Mouse (Mus musculus) midbrain, embryonic 16.5 days (tissue): Measurements from ENCODE around the gene Mrps14. TPM values are rescaled to one million over a fixed set of nuclear protein-coding genes. Genes with fewer than 3 reads are reported as not detected.

Experiments used
- ATAC-seq: fragments of 200-750 bp; cut with Nextera tagmentation; 2 replicates; pipeline ENCODE4 v1.8.0; 2017; ENCODE audit warnings: moderate TSS enrichment
- H3K27ac ChIP-seq: fragments of 300-500 bp; sonication (generic); 2 replicates; pipeline ENCODE4 v1.5.1; 2014; ENCODE audit warnings: mild to moderate bottlenecking, low read length, mixed read lengths
- H3K27me3 ChIP-seq: fragments of 300-500 bp; sonication (generic); 2 replicates; pipeline ENCODE4 v1.6.1; 2014; ENCODE audit warnings: low read depth, low read length, mixed read lengths; ENCODE audit not compliant: control insufficient read depth, insufficient read depth
- H3K36me3 ChIP-seq: fragments of 300-500 bp; sonication (generic); 2 replicates; pipeline ENCODE4 v1.6.1; 2014; ENCODE audit warnings: mild to moderate bottlenecking, low read length, moderate library complexity, mixed read lengths; ENCODE audit not compliant: control insufficient read depth, insufficient read depth
- H3K4me1 ChIP-seq: fragments of 300-500 bp; sonication (generic); 2 replicates; pipeline ENCODE4 v1.6.1; 2014; ENCODE audit warnings: mild to moderate bottlenecking, low read length, mixed read lengths; ENCODE audit not compliant: control insufficient read depth, insufficient read depth
- H3K4me2 ChIP-seq: fragments of 300-500 bp; sonication (generic); 2 replicates; pipeline ENCODE4 v1.6.1; 2014; ENCODE audit warnings: mild to moderate bottlenecking, low read length, mixed read lengths
- H3K4me3 ChIP-seq: fragments of 300-500 bp; sonication (generic); 2 replicates; pipeline ENCODE4 v1.5.1; 2014; ENCODE audit warnings: low read depth, mild to moderate bottlenecking, low read length, moderate library complexity, mixed read lengths
- H3K9ac ChIP-seq: fragments of 300-500 bp; sonication (generic); 2 replicates; pipeline ENCODE4 v1.6.1; 2014; ENCODE audit warnings: low read depth, low read length, mixed read lengths
- H3K9me3 ChIP-seq: fragments of 300-500 bp; sonication (generic); replicated peaks from 2 replicates; pipeline ENCODE4 v1.6.1; 2014; ENCODE audit warnings: mild to moderate bottlenecking, low read length, mixed read lengths; ENCODE audit not compliant: control insufficient read depth, poor library complexity, severe bottlenecking
- WGBS: fragments of 180-500 bp; shearing (Covaris S2); extraction: QIAGEN DNeasy Blood & Tissue Kit; methylation state at CpG from one replicate; pipeline ENCODE4 v1.1.7; 2014; 5-methylcytosine and 5-hydroxymethylcytosine counted together
- polyA plus RNA-seq: library from polyadenylated mRNA; unstranded; fragments of >200 nt; fragmentation: Nextera tagmentation; extraction: Ambion mirVana; gene quantifications from 2 replicates; pipeline ENCODE4 v1.2.1, GENCODE M21; 2015

Gene Mrps14
- polyA plus RNA-seq, 1 experiment from 2014 or later, result 128 TPM

GRCm38 (mm10) chr1:160251388-160252007 lies 56.5 kb downstream of the Mrps14 start:
- no peaks in the 10 kb centered on the region for H3K4me1 ChIP-seq
- no peak overlapping the region for H3K9ac ChIP-seq
- no peaks in the 10 kb centered on the region for H3K27me3 ChIP-seq
- no peak for ATAC-seq
- H3K4me2 ChIP-seq, result no peak overlapping the region
- no peak overlapping the region for H3K4me3 ChIP-seq
- WGBS, result 87% methylated on average over 5 of the region's 5 CpGs
- H3K9me3 ChIP-seq, result no peaks in the 10 kb centered on the region
- H3K27ac ChIP-seq, result no peak overlapping the region
- H3K36me3 ChIP-seq, result peaks cover 7% of the 10 kb centered on the region; the same call in 1 of the 2 replicates

Other genes starting within 250 kb of the Mrps14 start
- 2.7 and 3.1 TPM in 2 replicates for gene 4930523C07Rik, start 150.8 kb upstream of the Mrps14 start, polyA plus RNA-seq
- gene Tnn, start 41.6 kb upstream of the Mrps14 start, polyA plus RNA-seq, result 0.04 and 0.06 TPM in 2 replicates
- gene Cacybp, start 17.7 kb downstream of the Mrps14 start, polyA plus RNA-seq, result 279 and 287 TPM in 2 replicates